Mouse (Mus musculus) spleen, postnatal 10 days (tissue): ENCODE measurements at regions not wholly inside any gene's neighbourhood (a gene's known extent, or its start where the extent isn't known, plus 50 kb on each side); places are given as distances from the start of the nearest gene placed in this dataset.

Source experiments
- DNase-seq, 2 experiments: peaks; one replicate each; pipeline ENCODE4 v3.0.0; 2021 to 2022; ENCODE audit warnings: low spot score in 2 of 2

GRCm38 (mm10) chr2:173368899-173369298 lies 92.6 kb upstream of the Pmepa1 start:
- no peak for DNase-seq

DNA sequence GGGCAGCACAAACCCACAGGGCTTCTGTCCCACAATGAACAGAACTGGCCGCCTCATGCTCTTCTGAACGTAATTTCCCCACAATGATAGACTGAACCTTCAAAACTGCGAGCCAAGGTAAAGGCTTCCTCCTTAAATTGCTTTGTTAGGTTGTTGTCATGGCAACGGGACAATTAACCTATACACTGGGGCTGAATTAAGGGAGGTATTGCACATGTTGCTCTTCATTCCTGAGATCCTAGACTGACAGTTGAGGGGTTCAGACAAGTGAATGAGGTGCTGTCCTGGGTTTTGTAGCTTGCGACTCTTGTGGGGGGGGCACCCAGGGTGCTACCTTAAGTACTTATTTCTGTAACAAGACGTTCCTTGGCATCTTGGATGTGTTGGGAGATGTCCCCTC lies 100.6 kb upstream of the Pmepa1 start:
- no peak for DNase-seq

DNA sequence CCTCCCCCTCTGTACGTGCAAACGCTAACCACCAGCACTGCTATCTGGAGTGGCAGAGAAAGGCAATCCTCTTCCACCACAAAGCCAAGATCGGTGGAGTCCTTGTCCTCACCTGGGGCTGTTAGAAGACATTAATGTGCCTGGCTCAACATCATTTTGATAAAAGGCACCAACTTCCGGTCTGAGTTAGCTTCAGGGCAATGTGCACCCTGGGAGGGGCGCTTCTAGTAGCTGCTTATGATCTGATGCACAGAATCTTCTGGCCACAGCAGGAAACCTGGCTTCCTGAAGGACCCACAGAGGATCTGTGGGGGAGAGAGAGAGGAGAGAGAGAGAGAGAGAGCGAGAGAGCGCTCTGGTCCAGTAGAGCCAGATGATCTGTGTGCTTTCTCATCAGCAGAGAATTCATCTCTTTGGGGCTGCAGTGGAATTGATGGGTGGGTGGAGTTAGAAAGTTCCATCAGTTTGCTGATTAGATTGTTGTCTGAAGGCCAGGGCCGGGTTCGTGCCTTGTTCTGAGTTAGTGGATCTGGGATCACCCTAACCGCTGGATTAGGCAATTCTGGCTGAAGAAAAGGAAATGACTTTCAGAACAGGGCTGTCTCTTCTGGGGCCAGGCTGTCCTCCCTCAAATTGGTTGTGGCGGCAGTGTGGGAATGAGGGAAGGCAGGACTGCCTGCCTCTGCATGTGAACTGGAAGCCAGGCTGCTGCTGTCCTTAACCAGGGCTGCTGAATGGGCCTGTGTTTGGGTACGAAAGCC lies 101.3 kb upstream of the Pmepa1 start:
- no peak for DNase-seq

DNA sequence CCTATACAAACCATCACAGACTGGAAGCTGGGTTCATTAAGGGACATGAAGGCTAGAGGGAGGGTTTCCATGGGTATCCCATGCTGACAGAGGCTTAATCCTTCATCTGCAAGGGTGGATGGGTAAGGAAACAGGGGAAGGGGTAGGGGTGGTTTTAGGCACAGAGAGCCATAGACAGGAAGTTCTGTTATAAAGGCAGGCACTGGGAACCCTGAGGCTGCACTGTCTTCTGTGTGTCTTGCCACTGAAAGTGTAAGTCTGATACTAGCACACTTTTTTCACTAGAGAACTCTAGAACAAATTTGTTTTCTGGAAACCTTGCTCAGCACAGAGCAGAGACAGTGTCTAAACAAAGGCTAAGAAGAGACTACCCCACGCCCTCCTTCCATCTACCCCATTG lies 103.4 kb upstream of the Pmepa1 start:
- no peak for DNase-seq

DNA sequence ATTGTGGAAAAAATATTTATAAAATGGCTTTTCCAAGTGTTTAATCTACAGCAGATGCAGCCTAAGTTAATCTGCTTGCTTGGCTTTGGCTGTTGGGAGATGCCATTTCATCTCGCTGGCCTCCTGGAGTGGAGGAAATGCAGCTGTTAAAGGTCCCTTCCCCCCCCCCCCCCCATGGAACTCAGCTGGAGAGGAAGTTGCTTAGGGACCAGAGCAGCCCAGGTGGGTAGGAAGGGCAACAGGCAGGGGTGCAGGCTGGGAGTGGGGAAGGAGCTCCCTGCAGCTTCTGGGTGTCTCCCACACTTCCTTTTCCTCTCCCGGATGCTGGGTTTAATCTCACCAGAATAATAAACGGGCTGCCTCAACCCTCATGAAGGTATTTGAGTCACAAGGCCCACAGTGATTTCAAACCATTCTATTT lies 104.0 kb upstream of the Pmepa1 start:
- DNase-seq: no peak

DNA sequence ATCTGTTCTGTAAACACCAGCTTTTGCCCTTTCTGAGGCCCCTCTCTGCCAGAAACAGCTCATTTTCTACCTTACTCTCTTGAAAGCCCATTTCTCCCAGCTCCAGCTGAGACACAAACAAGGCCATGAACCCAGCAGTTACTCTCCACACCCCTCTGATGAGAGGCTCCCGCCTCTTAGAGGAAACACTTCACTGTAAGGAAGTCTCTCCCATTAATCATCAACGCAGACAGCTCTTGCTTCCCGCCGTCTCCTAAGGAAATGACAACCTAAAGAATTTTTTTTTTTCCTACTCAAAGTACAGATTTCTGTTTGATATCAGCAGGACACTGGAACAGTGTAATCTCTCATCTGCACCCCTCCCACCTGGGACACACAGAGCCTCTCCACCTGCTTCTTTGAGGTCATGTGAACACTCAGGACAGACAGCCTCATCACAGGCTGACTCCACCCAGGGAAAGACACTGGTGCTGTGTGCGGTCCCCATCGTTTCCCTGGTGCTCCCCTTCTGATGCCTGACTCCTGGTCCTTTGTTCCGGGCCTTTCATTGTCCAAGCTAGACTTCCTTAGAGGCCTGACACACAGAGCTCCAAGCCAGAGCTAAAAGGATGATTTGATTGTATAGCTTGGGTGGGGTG lies 106.0 kb upstream of the Pmepa1 start:
- DNase-seq: no peak

GRCm38 (mm10) chr2:173384935-173385586 lies 108.7 kb upstream of the Pmepa1 start:
- no peak for DNase-seq

DNA sequence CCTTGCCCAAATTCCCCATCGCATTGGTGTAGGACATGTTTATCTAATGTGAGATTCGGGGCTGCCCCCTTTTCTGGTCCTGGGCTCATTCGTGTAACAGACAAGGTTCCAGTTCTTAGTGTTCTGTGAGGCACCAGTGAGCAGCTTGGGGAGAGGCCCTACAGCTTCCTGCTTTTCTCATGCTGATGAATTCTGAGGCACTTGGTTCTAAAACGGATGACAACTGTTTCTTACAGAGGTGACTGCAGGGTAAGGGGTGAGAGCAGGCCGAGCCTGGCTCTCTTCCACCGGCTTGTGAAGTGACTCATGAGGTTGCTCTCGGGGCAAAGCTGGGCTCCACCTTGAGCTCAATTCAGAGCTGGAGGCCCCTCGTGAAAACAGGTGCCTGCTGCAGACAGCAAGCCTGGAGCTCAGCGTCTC lies 109.4 kb upstream of the Pmepa1 start:
- DNase-seq: peak in 1 of 2 experiments; percentile 27

DNA sequence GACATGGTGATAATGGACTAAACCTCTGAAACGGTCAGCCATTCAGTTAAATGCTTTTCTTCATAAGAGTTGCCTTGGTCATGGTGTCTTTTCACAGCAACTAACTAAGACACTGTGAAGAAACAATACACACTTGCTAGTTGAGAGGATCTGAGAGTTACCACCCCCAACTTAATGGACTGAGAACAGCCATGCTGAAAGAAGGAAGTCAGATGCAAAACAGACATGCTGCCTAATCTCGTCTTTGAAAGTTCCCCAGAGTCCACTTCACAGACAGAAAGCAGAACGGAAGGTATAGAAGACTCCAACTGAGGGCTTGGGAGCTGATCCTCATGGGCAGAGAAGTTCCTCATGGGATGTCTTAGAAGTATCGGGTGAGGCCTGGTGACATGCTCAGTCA lies 111.8 kb upstream of the Pmepa1 start:
- DNase-seq: no peak

- DNase-seq: no peak
Measured at GRCm38 (mm10) chr2:173392557-173393323, 116.4 kb upstream of the Pmepa1 start.

- DNase-seq: no peak
Measured at GRCm38 (mm10) chr2:173393324-173393592, 116.9 kb upstream of the Pmepa1 start.

DNA sequence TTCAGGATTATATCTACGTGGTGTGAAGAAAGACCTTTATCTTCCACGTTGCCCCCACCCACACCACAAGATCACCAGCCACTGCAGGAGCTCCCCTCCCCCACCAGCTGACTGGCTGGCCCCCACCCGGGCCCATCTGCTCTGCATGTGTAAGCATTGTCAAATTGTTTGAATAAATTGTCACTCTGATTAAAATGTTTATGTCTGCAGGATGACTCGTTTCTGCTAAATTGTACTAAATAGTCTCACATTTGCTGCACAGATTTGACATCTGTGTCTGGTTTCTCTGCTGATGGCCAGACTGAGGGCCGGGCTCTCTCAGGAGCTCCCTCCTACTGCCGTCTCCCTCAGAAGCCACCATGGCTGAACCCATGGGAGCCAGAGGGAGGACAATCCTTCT lies 119.2 kb upstream of the Pmepa1 start:
- no peak for DNase-seq

GRCm38 (mm10) chr2:173397846-173398331 lies 121.6 kb upstream of the Pmepa1 start:
- DNase-seq: no peak

GRCm38 (mm10) chr2:173405629-173406028 lies 116.8 kb upstream of the 1700021F07Rik start:
- DNase-seq: no peak

DNA sequence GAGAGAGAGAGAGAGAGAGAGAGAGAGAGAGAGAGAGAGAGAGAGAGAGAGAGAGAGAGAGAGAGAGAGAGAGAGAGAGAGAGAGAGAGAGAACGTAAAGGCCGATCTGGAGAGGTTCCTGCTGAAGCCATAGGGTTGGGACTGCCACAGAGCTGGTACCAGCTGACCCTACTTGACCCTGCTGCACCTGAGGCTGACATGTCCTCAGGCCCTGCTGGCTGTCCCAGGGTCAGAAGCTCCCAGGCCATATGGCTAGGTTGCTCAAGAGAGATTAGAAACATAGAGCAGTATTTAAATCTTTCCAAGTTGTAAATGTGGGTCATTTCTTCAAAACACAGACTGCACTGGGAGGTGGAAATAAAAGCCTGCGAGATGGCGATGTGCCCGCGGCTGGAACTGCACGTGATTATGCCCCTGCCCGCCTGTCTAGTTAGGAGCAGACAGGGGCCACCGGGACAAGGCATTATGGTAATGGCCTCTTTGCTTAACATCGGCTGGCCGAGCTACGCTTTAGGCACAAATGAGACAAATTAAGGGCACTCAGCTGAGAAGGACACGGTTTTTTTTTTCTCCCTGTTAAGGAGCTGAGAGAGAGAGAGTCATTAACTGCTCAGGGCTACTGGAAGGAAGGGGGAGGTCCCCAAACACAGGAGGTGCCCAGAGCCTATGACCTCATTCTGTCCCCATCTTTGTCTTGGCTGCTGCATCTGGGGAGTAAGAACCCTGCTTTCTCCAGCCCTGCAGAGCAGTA lies 115.9 kb upstream of the 1700021F07Rik start:
- no peak for DNase-seq

DNA sequence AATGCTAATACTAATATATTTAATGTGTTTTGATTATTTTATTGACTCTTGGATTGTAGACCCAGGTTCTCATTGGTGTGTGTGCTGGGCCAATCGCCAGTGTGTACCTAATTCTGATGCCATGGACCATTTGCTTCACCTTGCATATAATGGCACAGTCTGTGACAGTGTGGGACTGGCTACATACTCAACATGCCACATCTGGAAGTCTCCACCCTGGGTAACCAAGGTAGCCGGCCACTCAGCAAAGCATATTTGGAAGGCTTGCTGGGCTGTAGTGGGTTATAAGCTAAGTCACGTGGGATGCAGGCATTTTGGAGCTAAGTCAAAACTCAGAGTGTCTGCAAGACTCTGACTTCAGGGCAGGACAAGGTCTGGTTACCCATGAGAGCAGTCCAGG lies 115.3 kb upstream of the 1700021F07Rik start:
- no peak for DNase-seq

DNA sequence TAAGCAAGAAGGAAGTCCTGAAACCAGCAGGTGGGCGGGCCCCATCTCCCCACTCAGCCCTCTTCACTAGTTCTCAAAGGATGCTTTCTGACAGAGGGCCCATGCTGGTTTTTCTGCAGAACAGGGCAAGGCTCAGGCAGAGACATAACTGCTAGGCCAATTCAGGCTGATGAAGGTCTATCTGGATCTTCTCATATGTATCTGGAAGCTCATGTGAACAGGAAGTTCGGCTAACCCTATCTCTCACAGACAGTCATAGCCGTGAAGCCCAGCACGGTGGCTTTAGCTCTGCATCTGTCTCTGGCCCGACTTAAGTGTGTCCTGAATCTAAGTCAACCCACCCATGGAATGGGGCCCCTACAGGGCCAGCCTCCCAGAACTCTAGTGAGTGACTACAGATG lies 113.7 kb upstream of the 1700021F07Rik start:
- DNase-seq: peak in 1 of 2 experiments; percentile 40

DNA sequence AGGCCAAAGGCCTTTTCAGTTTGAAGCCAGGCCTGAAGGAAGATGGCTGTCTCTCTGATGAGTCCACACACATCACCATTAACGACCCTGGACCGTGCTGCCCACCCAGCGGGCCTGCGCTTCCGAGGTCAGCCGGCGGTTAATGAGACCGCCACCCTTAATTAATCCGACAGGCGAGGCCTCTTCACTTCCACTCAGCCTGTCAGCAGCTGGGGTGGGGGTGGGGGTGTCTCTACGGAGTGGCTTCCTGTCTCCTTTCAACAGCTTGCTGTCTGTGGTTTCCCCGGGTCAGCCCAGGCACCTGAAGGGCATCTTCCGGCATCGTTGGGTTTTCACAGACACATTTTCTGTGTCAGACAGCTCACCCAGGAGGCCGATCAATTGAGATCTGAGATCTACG lies 113.0 kb upstream of the 1700021F07Rik start:
- peak; percentile 26 to 66 for DNase-seq

DNA sequence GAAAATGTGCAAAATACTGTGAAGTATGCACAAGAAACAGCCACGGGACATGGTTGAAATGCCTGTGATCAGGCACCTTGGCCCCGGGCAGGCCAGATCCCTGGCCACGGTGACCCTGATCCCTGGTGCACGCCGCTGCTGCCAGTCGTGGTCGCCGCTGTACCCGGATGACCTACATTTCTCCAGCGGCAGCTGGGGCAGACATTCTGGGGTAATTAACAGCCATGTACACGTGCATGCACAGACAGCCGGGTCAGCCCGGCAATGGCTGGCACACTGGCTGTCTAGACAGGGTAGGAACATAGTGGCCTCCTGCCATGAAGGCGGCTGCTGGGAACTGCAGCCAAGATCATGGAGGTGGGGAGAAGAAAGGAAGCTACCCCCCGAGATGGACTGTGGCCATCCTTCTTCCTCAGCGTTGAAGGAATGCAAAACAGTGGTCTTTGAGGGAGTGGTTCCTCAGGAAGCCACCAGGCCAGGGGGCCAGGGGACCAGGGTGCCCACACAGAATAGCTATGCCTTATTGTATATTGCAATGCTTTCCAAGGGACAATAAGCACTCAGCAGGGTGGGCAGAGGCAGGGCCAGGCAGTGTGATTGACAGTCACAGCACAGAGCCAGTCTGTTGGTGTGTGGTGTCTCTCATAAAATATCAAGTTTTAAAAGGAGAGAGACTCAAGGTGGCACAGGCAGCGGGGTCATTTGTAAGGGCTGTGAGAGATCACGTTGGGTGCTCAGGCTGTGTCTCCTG lies 108.3 kb upstream of the 1700021F07Rik start:
- no peak for DNase-seq

GRCm38 (mm10) chr2:173415429-173415828 lies 107.0 kb upstream of the 1700021F07Rik start:
- no peak for DNase-seq

DNA sequence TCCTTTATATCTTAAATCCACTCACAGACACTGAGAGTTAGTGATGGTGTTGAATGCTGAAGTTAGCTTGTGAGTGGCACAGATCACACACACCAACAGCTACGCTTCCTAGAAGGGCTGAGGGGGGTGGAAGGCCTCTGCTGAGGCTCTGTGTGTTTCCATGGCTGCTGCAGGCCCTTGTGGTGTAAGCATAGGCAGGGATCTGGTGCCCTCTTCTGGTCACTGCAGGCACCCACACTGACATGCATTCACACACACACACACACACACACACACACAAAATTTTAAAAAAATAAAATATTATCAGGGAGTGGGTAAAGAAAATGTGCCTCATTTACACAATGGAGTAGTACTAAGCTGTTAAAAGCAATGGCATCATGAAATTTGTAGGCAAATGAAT lies 105.5 kb upstream of the 1700021F07Rik start:
- peak in 1 of 2 experiments; percentile 38 for DNase-seq
